Mouse (Mus musculus): Measurements from ENCODE around the gene Rabepk.

- TF ChIP-seq CTCF (IDR thresholded peaks at IDR 0.05; ENCODE audit: control insufficient read depth, insufficient read depth, low read length) = no peak
- TF ChIP-seq POLR2A (IDR thresholded peaks at IDR 0.05; ENCODE audit: borderline replicate concordance, control insufficient read depth, low read depth, low read length) = no peak
Measured at GRCm38 (mm10) chr2:34790282-34790681, 9.4 kb downstream of the Rabepk start.
